Mouse (Mus musculus): Measurements from ENCODE around the gene Olfr1383. TPM values are rescaled to one million over a fixed set of nuclear protein-coding genes. Genes with fewer than 3 reads are reported as not detected.
"Not testable (repeated sequence)": the region's sequence is repeated elsewhere in the genome, so short reads cannot be mapped to it uniquely, and the experiment has no call there.

The Olfr1383 gene
- not detected in 2 replicates for polyA plus RNA-seq (2014; fragmentation: Nextera tagmentation; extraction: Ambion mirVana)

DNA sequence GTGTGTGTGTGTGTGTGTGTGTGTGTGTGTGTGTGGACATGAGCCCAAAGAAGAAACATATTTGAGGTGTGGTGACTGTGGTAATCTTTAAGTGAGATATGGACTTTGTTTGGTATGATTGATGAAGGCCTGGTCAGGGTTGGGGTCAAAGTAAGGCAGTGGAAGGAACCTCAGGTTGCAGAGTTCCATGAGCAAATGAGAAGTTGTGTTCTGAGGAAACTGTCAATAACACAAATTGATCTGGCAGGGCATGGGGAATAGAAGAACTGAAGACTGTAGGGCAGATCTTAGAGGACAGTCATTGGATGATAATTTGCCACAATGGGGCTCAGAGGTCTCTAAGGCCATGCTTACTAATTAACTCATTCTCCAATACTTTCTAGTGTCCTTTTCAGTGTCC is at the start of gene Olfr1383:
TSS of gene Olfr1383 (plus strand) at position 301 of the 400 bp plus-strand sequence.
- H3K4me1 ChIP-seq (ENCODE audit: control insufficient read depth, insufficient read depth, low read length): no peaks in the 10 kb centered on the region
- ATAC-seq (ENCODE audit: insufficient number of reproducible peaks, low FRiP score, low TSS enrichment, low read depth): no peak
- H3K36me3 ChIP-seq (ENCODE audit: control insufficient read depth, insufficient read depth, low read length): no peaks in the 10 kb centered on the region
- no peak within 1 kb of the TSS for H3K27ac ChIP-seq (replicated peaks; ENCODE audit: low read depth, low read length)
- no peak within 1 kb of the TSS for H3K9ac ChIP-seq (ENCODE audit: low read length)
- no peak within 1 kb of the TSS for H3K4me2 ChIP-seq (ENCODE audit: low read depth, severe bottlenecking)
- no peak within 1 kb of the TSS for H3K4me3 ChIP-seq (ENCODE audit: low read depth, low read length)
- H3K27me3 ChIP-seq (ENCODE audit: control insufficient read depth, insufficient read depth, low read length): no peaks in the 10 kb centered on the region
- H3K9me3 ChIP-seq (ENCODE audit: control insufficient read depth, low read length): no peaks in the 10 kb centered on the region
- DNase-seq (ENCODE audit: low spot score): no peak

DNA sequence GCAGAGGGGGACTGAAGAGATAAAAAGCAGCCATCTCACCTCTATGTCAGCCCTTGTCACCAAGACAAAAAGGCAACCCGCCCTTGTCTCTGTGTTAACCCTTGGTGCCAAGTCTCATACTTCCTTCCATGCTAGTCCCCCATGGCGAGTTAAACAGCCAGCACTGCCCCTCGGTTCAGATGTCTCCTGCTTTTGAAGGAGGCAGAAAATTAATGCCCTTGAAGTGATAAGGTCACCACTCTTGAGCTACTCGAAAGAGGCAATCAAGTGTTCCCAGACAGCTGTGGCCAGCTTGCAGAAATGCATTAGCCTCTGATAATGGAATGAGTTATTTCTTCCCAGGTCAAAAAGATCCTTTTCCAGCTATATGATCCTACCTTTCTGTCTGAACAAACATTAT is 33.5 kb upstream of the Olfr1383 start:
- Histone ChIP-seq H3K4me2 (ENCODE audit: low read depth, severe bottlenecking) (no peak overlapping the region), H3K4me3 (ENCODE audit: low read depth, low read length) (no peak overlapping the region), H3K27me3 (ENCODE audit: control insufficient read depth, insufficient read depth, low read length) (no peaks in the 10 kb centered on the region), H3K9ac (ENCODE audit: low read length) (no peak overlapping the region), H3K27ac (replicated peaks; ENCODE audit: low read depth, low read length) (no peak overlapping the region), H3K36me3 (ENCODE audit: control insufficient read depth, insufficient read depth, low read length) (no peaks in the 10 kb centered on the region), H3K4me1 (ENCODE audit: control insufficient read depth, insufficient read depth, low read length) (no peaks in the 10 kb centered on the region), H3K9me3 (ENCODE audit: control insufficient read depth, low read length) (no peaks in the 10 kb centered on the region)
- 38% methylated on average over 4 of the region's 4 CpGs for WGBS
- no peak for ATAC-seq (ENCODE audit: insufficient number of reproducible peaks, low FRiP score, low TSS enrichment, low read depth)
- DNase-seq (ENCODE audit: low spot score): no peak

DNA sequence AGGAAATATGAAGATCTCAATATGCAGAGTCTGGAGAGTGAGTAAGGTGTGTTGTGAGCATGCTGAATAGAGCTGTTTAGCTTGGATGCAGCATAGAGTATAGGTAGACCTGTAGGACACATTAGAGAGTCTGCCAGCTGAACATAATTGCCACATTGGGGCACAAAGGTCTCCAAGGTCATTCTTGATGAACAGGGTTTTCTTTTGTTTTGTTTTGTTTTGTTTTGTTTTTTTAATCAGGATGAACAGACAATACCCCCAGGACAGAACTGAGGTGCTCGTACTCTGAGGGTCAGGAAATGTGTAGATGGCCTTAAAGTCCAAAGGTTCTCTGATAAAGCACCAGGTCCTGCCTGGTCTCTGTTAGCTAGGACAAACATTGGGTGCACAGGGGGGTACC is 30.7 kb upstream of the Olfr1383 start, which contains the start of gene Olfr1385:
TSS of gene Olfr1385 (plus strand) at position 301 of the 400 bp plus-strand sequence.
- not testable (repeated sequence) for DNase-seq (ENCODE audit: low spot score); H3K9ac ChIP-seq (ENCODE audit: low read length); H3K4me2 ChIP-seq (ENCODE audit: low read depth, severe bottlenecking); H3K4me1 ChIP-seq (ENCODE audit: control insufficient read depth, insufficient read depth, low read length); H3K27me3 ChIP-seq (ENCODE audit: control insufficient read depth, insufficient read depth, low read length); H3K4me3 ChIP-seq (ENCODE audit: low read depth, low read length); ATAC-seq (ENCODE audit: insufficient number of reproducible peaks, low FRiP score, low TSS enrichment, low read depth); H3K9me3 ChIP-seq (ENCODE audit: control insufficient read depth, low read length); H3K36me3 ChIP-seq (ENCODE audit: control insufficient read depth, insufficient read depth, low read length); H3K27ac ChIP-seq (replicated peaks; ENCODE audit: low read depth, low read length)
- 82% methylated on average over 1 of the region's 1 CpGs for WGBS

DNA sequence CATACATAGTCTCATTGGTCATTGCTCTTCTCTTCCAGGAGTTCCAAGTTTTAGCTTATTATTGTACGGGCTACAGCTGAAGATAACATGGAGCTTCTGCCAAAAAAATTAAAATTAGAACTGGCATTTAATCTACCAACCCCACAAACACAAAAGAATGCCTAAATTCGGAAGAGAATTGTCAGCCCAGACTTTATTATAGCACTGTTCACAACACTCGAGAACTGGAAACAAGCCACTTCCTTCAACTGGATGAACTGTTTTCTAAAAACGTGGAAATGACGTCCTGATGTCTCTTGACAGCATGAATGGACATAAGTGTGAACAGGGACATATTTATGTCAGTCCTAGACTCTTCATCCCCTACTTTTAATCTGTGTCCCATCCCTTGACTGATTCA is 1.4 kb upstream of the Olfr1383 start:
- 76% methylated on average over 5 of the region's 5 CpGs for WGBS
- no peak for ATAC-seq (ENCODE audit: insufficient number of reproducible peaks, low FRiP score, low TSS enrichment, low read depth)
- Histone ChIP-seq H3K27me3 (ENCODE audit: control insufficient read depth, insufficient read depth, low read length) (no peaks in the 10 kb centered on the region), H3K4me3 (ENCODE audit: low read depth, low read length) (no peak overlapping the region), H3K4me1 (ENCODE audit: control insufficient read depth, insufficient read depth, low read length) (no peaks in the 10 kb centered on the region), H3K27ac (replicated peaks; ENCODE audit: low read depth, low read length) (no peak overlapping the region), H3K9me3 (ENCODE audit: control insufficient read depth, low read length) (no peaks in the 10 kb centered on the region), H3K4me2 (ENCODE audit: low read depth, severe bottlenecking) (no peak overlapping the region), H3K9ac (ENCODE audit: low read length) (no peak overlapping the region), H3K36me3 (ENCODE audit: control insufficient read depth, insufficient read depth, low read length) (no peaks in the 10 kb centered on the region)
- no peak for DNase-seq (ENCODE audit: low spot score)

DNA sequence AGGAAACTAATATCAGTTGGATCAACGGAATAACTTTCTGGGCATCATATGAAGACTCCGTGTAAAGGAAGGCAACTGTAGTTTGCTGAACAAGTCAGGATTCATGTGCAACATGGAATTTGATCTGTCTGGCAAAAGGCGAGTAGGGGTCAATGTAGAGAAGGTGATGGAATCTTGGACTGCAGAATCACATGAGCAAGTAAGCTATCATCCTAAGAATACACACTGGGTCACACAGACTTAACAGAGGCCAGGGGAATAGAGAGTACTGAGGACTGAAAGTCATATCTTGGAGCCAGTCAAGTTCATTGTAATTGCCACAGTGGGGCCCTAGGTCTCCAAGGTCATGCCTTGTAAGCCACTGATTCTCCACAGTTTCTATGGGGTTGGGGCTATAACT is 8.5 kb downstream of the Olfr1383 start, which contains the start of gene Olfr1382:
TSS of gene Olfr1382 (plus strand) at position 301 of the 400 bp plus-strand sequence.
- no peaks in the 10 kb centered on the region for H3K4me1 ChIP-seq (ENCODE audit: control insufficient read depth, insufficient read depth, low read length)
- no peak within 1 kb of the TSS for H3K4me3 ChIP-seq (ENCODE audit: low read depth, low read length)
- DNase-seq (ENCODE audit: low spot score) (no peak), ATAC-seq (ENCODE audit: insufficient number of reproducible peaks, low FRiP score, low TSS enrichment, low read depth) (no peak)
- H3K4me2 ChIP-seq (ENCODE audit: low read depth, severe bottlenecking): no peak within 1 kb of the TSS
- WGBS: 83% methylated on average over 3 of the region's 3 CpGs
- no peaks in the 10 kb centered on the region for H3K9me3 ChIP-seq (ENCODE audit: control insufficient read depth, low read length)
- no peak within 1 kb of the TSS for H3K9ac ChIP-seq (ENCODE audit: low read length)
- H3K36me3 ChIP-seq (ENCODE audit: control insufficient read depth, insufficient read depth, low read length): no peaks in the 10 kb centered on the region
- H3K27me3 ChIP-seq (ENCODE audit: control insufficient read depth, insufficient read depth, low read length): no peaks in the 10 kb centered on the region
- no peak within 1 kb of the TSS for H3K27ac ChIP-seq (replicated peaks; ENCODE audit: low read depth, low read length)

DNA sequence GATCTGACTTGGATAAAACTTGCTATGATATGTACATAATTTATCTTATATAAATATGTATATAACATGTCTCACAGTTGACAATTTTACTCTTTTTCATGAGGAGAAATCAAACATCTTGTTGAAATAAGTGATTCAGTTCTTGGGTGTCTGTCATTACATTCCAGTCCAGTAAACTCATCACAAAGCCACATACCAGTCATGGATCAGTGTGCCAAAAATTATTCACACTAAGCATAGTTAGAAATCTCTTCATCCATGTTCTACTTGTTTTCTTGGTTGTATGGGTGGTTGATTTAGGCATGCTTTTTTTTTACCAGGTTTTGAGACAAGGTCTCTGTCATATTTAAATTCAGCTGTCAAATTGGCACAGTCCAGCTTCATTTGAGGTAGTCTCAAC is 13.3 kb downstream of the Olfr1383 start:
- no peak overlapping the region for H3K27ac ChIP-seq (replicated peaks; ENCODE audit: low read depth, low read length)
- ATAC-seq (ENCODE audit: insufficient number of reproducible peaks, low FRiP score, low TSS enrichment, low read depth) (no peak), DNase-seq (ENCODE audit: low spot score) (no peak)
- H3K36me3 ChIP-seq (ENCODE audit: control insufficient read depth, insufficient read depth, low read length): no peaks in the 10 kb centered on the region
- H3K9ac ChIP-seq (ENCODE audit: low read length): no peak overlapping the region
- H3K4me2 ChIP-seq (ENCODE audit: low read depth, severe bottlenecking): no peak overlapping the region
- H3K4me3 ChIP-seq (ENCODE audit: low read depth, low read length): no peak overlapping the region
- no peaks in the 10 kb centered on the region for H3K9me3 ChIP-seq (ENCODE audit: control insufficient read depth, low read length)
- no peaks in the 10 kb centered on the region for H3K4me1 ChIP-seq (ENCODE audit: control insufficient read depth, insufficient read depth, low read length)
- H3K27me3 ChIP-seq (ENCODE audit: control insufficient read depth, insufficient read depth, low read length): no peaks in the 10 kb centered on the region

DNA sequence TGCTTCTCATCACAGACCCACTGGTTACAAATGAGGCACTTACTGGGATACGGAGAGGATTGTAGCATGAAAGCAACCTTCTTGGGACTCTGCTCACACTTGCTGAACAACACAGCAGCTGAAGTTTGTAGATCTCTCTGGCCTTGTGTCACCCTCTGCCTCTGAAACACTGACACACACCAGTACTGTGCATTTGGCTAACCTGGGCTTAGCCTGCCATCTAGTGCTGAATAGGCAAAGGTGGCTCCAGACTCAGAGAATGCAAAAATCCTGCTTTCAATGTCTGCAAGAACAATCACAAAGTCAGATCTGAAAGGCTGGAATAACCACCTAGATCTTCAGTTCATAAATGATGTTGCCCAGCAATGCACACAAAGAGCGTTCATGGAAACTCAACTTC is 17.2 kb downstream of the Olfr1383 start:
- H3K27me3 ChIP-seq (ENCODE audit: control insufficient read depth, insufficient read depth, low read length); ATAC-seq (ENCODE audit: insufficient number of reproducible peaks, low FRiP score, low TSS enrichment, low read depth); H3K36me3 ChIP-seq (ENCODE audit: control insufficient read depth, insufficient read depth, low read length); H3K9me3 ChIP-seq (ENCODE audit: control insufficient read depth, low read length); H3K9ac ChIP-seq (ENCODE audit: low read length); H3K27ac ChIP-seq (replicated peaks; ENCODE audit: low read depth, low read length); H3K4me1 ChIP-seq (ENCODE audit: control insufficient read depth, insufficient read depth, low read length); H3K4me3 ChIP-seq (ENCODE audit: low read depth, low read length); DNase-seq (ENCODE audit: low spot score); H3K4me2 ChIP-seq (ENCODE audit: low read depth, severe bottlenecking): not testable (repeated sequence)
- WGBS: 88% methylated on average over 2 of the region's 2 CpGs

DNA sequence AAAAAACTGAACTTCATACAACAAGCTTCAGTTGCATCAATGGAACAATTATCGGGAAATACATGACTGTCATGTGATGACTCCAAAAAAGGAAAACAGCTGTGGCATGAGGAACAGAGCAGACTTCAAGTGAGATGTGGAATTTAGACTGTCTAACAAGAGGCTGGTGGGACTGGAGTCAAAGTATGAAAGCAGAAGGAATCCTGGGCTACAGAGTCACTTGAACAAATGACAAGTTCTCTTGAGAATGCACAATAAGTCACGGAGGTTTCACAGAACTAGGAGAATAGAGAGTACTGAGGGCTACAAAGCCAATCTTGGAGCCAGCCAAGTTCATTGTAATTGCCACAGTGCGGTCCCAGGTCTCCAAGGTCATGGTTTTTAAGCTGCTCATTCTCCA is 23.7 kb downstream of the Olfr1383 start, which contains the start of gene Olfr1381:
TSS of gene Olfr1381 (plus strand) at position 301 of the 400 bp plus-strand sequence.
- not testable (repeated sequence) for H3K9me3 ChIP-seq (ENCODE audit: control insufficient read depth, low read length); ATAC-seq (ENCODE audit: insufficient number of reproducible peaks, low FRiP score, low TSS enrichment, low read depth); H3K4me1 ChIP-seq (ENCODE audit: control insufficient read depth, insufficient read depth, low read length); H3K27me3 ChIP-seq (ENCODE audit: control insufficient read depth, insufficient read depth, low read length); DNase-seq (ENCODE audit: low spot score); H3K36me3 ChIP-seq (ENCODE audit: control insufficient read depth, insufficient read depth, low read length); H3K4me2 ChIP-seq (ENCODE audit: low read depth, severe bottlenecking); H3K9ac ChIP-seq (ENCODE audit: low read length); H3K4me3 ChIP-seq (ENCODE audit: low read depth, low read length); H3K27ac ChIP-seq (replicated peaks; ENCODE audit: low read depth, low read length)
- WGBS: 84% methylated on average over 3 of the region's 3 CpGs

DNA sequence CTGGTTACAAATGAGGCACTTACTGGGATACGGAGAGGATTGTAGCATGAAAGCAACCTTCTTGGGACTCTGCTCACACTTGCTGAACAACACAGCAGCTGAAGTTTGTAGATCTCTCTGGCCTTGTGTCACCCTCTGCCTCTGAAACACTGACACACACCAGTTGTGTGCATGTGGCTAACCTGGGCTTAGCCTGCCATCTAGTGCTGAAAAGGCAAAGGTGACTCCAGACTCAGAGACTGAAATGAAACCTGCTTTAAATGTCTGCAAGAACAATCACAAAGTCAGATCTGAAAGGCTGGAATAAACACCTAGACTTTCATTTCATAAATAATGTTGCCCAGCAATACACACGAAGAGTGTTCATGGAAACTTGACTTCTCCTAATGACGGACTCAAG is 34.6 kb downstream of the Olfr1383 start:
- not testable (repeated sequence) for DNase-seq (ENCODE audit: low spot score); H3K27me3 ChIP-seq (ENCODE audit: control insufficient read depth, insufficient read depth, low read length); H3K4me2 ChIP-seq (ENCODE audit: low read depth, severe bottlenecking); H3K9ac ChIP-seq (ENCODE audit: low read length); H3K9me3 ChIP-seq (ENCODE audit: control insufficient read depth, low read length); ATAC-seq (ENCODE audit: insufficient number of reproducible peaks, low FRiP score, low TSS enrichment, low read depth); H3K4me1 ChIP-seq (ENCODE audit: control insufficient read depth, insufficient read depth, low read length); H3K27ac ChIP-seq (replicated peaks; ENCODE audit: low read depth, low read length); H3K4me3 ChIP-seq (ENCODE audit: low read depth, low read length); H3K36me3 ChIP-seq (ENCODE audit: control insufficient read depth, insufficient read depth, low read length)
- 85% methylated on average over 3 of the region's 3 CpGs for WGBS

All from limb, embryonic 11.5 days (tissue).